Mouse (Mus musculus) heart, adult 2 months (tissue): Measurements from ENCODE around the gene Agpat3. TPM values are rescaled to one million over a fixed set of nuclear protein-coding genes. Genes with fewer than 3 reads are reported as not detected.
"Not testable (repeated sequence)": the region's sequence is repeated elsewhere in the genome, so short reads cannot be mapped to it uniquely, and the experiment has no call there.

Source experiments
- DNase-seq, 2 experiments: peaks; one replicate each; pipeline ENCODE4 v3.0.0; 2021
- H3K27ac ChIP-seq: fragments of 200-600 bp; 2 replicates; pipeline ENCODE4 v1.8.1; 2022
- H3K27me3 ChIP-seq: fragments of 200-500 bp; 2 replicates; pipeline ENCODE4 v1.6.1; 2012; ENCODE audit warnings: mild to moderate bottlenecking, low read length, inconsistent platforms, mixed read lengths; ENCODE audit not compliant: control insufficient read depth, insufficient read depth
- H3K36me3 ChIP-seq: fragments of 200-500 bp; 2 replicates; pipeline ENCODE4 v1.6.1; 2012; ENCODE audit warnings: low read length, inconsistent platforms; ENCODE audit not compliant: control insufficient read depth, insufficient read depth
- H3K4me1 ChIP-seq: fragments of 200-500 bp; 2 replicates; pipeline ENCODE4 v1.6.1; 2011; ENCODE audit warnings: low read length; ENCODE audit not compliant: control insufficient read depth, insufficient read depth
- H3K4me3 ChIP-seq: fragments of 200-600 bp; 2 replicates; pipeline ENCODE4 v1.8.1; 2022
- H3K79me2 ChIP-seq: fragments of 200-500 bp; replicated peaks from 2 replicates; pipeline ENCODE4 v1.6.1; 2012; ENCODE audit warnings: mild to moderate bottlenecking, inconsistent platforms, low read length, moderate library complexity, mixed read lengths; ENCODE audit not compliant: control insufficient read depth, insufficient read depth
- H3K9ac ChIP-seq: fragments of 200-500 bp; 2 replicates; pipeline ENCODE4 v1.6.1; 2012; ENCODE audit warnings: low read depth, mild to moderate bottlenecking, control low read depth, inconsistent platforms, low read length, mixed read lengths
- CTCF ChIP-seq: fragments of 200-600 bp; IDR thresholded peaks from 2 replicates; pipeline ENCODE4 v1.8.1; 2022; ENCODE audit warnings: antibody characterized with exemption, mild to moderate bottlenecking, moderate library complexity
- EP300 ChIP-seq: fragments of 200-500 bp; IDR thresholded peaks from 2 replicates; pipeline ENCODE4 v1.6.1; 2011; ENCODE audit warnings: low read depth, low read length, control low read depth; ENCODE audit not compliant: insufficient read depth
- POLR2A ChIP-seq: fragments of 200-500 bp; IDR thresholded peaks from 2 replicates; pipeline ENCODE4 v1.6.1; 2011; ENCODE audit warnings: mild to moderate bottlenecking, low read depth, low read length, control low read depth; ENCODE audit not compliant: insufficient read depth
- WGBS: fragments of 180-500 bp; shearing (Covaris S2); methylation state at CpG from one replicate; pipeline ENCODE4 v1.1.7; 2018; 5-methylcytosine and 5-hydroxymethylcytosine counted together
- intact Hi-C: fragments of 180-260 bp; cut with DNase I; formaldehyde crosslinking; loops from one replicate; pipeline ENCODE4 v1.15.1; 2025
- polyA plus RNA-seq: library from polyadenylated mRNA; depleted of rRNA; stranded (reverse); fragments of >200 nt; gene quantifications from 2 replicates; pipeline ENCODE4 v1.2.3, GENCODE M21; 2012
- total RNA-seq, 2 experiments: library from RNA; stranded (reverse); gene quantifications; 2 replicates each; pipeline ENCODE4 v1.2.3; 2021

The Agpat3 gene
- total and polyA plus RNA-seq, 3 experiments, result 209 to 286 (median 232) TPM

- H3K9ac ChIP-seq, H3K27ac ChIP-seq, H3K4me3 ChIP-seq, H3K36me3 ChIP-seq, DNase-seq, H3K79me2 ChIP-seq, H3K4me1 ChIP-seq, intact Hi-C loops, H3K27me3 ChIP-seq: not testable (repeated sequence)
- TF ChIP-seq CTCF, result peak; percentile 55
- WGBS, result 92% methylated on average over 3 of the region's 3 CpGs
Observed at GRCm38 (mm10) chr10:78358999-78359398, 6.7 kb upstream of the Agpat3 start.

DNA sequence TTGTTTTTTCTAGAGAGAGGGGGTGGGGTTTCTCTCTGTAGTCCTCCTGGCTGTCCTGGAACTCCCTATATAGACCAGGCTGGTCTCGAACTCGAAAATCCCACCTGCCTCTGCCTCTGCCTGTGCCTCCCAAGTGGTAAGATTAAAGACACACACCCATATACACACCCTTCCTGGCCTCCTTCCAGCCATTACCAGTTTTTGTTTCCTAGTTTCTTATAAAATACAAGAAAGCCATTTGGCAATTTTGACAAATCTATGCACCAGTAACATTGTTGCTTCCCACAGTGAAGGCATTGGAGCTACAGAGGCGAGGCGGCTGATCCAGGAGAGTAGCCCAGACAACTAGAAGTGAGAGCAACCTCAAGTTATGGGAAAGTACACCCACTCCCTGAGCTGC, 6.0 kb upstream of the Agpat3 start:
- Histone ChIP-seq H3K9ac (no peak overlapping the region), H3K36me3 (no peaks in the 10 kb centered on the region), H3K27me3 (no peaks in the 10 kb centered on the region), H3K79me2 (no peaks in the 10 kb centered on the region), H3K27ac (no peak overlapping the region), H3K4me1 (peaks cover 5% of the 10 kb centered on the region; the same call in 1 of the 2 replicates), H3K4me3 (no peak overlapping the region)
- intact Hi-C loops, result no loop called here
- WGBS, result 87% methylated on average over 4 of the region's 4 CpGs
- TF ChIP-seq CTCF (no peak), POLR2A (no peak), EP300 (no peak)
- no peak for DNase-seq

DNA sequence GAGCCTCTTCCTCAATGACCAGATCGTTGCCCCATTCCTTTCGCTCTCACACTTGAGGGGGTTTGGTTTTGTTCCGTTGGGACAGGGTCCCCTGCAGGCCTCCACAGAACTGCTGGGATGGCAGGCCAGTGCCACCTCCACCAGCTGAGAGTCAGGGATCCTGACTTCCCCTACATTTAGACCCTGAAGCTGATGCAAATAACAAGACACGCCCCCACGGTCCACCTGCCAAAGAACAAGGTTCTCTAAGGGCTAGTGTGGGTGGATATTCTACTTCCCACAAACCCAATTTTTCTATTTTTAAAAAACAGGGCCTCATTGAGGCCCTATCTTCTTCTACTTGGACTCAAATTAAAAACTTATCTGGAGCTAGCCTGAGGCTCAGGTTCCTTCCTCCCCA, 5.5 kb upstream of the Agpat3 start:
- 84% methylated on average over 5 of the region's 5 CpGs for WGBS
- TF ChIP-seq CTCF (no peak), EP300 (no peak), POLR2A (no peak)
- Histone ChIP-seq H3K27ac (no peak overlapping the region), H3K36me3 (no peaks in the 10 kb centered on the region), H3K9ac (no peak overlapping the region), H3K79me2 (no peaks in the 10 kb centered on the region), H3K4me3 (no peak overlapping the region), H3K27me3 (no peaks in the 10 kb centered on the region), H3K4me1 (peaks cover 5% of the 10 kb centered on the region; the same call in 1 of the 2 replicates)
- intact Hi-C loops, result no loop called here
- no peak for DNase-seq

DNA sequence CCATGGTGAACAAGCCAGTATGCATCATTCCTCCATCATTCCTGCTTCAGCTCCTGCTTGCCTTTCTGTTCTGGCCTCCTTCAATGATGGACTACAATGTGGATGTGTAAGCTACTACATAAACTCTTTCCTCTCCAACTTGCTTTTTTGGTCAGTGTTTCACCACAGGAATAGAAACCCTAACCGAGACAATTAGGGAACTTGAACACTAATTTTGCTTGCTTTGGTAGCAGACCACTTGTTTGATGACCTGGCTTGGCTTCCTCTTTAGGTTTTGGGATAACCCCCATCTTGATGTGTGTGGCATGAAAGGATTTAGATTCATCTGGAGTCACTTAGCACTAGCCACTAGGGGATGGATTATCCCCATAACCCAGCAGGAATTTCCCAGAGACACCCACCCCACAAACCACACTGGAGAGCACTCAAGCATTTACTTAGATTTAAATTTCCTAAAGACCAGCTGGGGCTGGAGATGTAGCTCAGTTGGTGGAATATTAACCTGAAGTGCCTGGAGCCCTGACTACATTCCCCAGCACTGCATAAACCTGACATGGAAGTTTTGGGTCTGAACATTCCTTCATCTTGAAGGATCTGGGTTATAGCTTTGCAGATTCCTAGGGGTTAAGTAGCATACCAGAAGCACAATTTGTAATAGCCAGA, 3.8 kb upstream of the Agpat3 start:
- Histone ChIP-seq H3K27ac (no peak overlapping the region), H3K4me3 (no peak overlapping the region), H3K4me1 (peaks cover 2% of the 10 kb centered on the region), H3K79me2 (no peaks in the 10 kb centered on the region; the same call in 1 of the 2 replicates), H3K27me3 (no peaks in the 10 kb centered on the region), H3K36me3 (no peaks in the 10 kb centered on the region), H3K9ac (no peak overlapping the region)
- intact Hi-C loops, result no loop called here
- no peak for DNase-seq
- TF ChIP-seq POLR2A (no peak), EP300 (no peak), CTCF (no peak)
- 70% methylated on average over 1 of the region's 1 CpGs for WGBS

DNA sequence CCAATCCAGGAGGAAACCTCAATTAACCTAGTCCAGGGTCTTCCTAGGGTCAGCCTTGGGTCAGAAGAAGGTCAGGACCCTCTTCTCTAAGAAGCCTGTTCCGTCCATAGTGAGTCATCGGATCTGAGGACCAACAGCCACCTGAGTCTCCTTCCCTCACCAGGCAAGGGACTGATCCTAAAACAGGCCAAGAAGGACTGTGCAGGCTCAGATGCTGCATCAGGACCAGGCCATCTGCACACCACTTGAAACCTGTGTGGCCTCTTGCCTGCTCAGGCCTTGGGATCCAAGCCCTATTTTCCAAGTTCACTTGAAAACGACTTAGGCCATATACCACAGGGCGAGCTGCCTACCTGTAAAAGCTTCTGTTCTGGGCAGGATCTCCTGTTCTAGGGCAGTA, 907 bp upstream of the Agpat3 start:
- peak in 1 of 2 experiments; percentile 16 for DNase-seq
- no peak overlapping the region for H3K4me3 ChIP-seq
- H3K79me2 ChIP-seq, result no peaks in the 10 kb centered on the region; the same call in 1 of the 2 replicates
- H3K9ac ChIP-seq, result no peak overlapping the region
- H3K36me3 ChIP-seq, result no peaks in the 10 kb centered on the region
- peaks cover 4% of the 10 kb centered on the region for H3K4me1 ChIP-seq
- TF ChIP-seq EP300 (no peak), CTCF (no peak), POLR2A (no peak)
- H3K27me3 ChIP-seq, result no peaks in the 10 kb centered on the region
- H3K27ac ChIP-seq, result no peak overlapping the region
- 86% methylated on average over 4 of the region's 4 CpGs for WGBS
- intact Hi-C loops, result loop anchor here (5.0 kb wide), 1 partner anchor 34 kb away; no protein-coding TSS in a partner anchor

DNA sequence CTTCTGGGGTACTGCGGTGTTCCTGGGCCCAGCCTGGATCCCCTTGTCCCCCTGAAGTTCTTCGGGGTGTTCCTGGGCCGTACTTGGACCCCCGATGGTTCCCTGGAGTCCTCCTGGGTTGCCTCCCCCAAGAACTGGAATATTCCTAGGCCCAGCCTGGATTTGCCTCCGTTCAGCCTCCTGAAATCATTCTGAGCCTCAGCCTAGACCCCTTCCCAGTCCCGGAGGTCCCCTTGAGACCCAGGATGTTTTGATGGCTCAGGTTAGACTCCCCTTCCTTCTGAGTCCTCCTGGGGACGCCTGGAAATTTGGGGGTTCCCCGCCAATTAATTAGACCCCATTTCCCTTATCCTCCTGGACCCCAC, 359 bp upstream of the Agpat3 start:
- no peaks in the 10 kb centered on the region for H3K27me3 ChIP-seq
- no peaks in the 10 kb centered on the region for H3K36me3 ChIP-seq
- H3K79me2 ChIP-seq, result peaks cover 1% of the 10 kb centered on the region; the same call in 1 of the 2 replicates
- H3K4me3 ChIP-seq, result peak overlapping the region; percentile 65
- DNase-seq, result no peak
- H3K27ac ChIP-seq, result peak overlapping the region; percentile 82
- intact Hi-C loops, result loop anchor here (5.0 kb wide), 1 partner anchor 35 kb away; no protein-coding TSS in a partner anchor
- peaks cover 4% of the 10 kb centered on the region for H3K4me1 ChIP-seq
- no peak for TF ChIP-seq CTCF
- no peak for TF ChIP-seq EP300
- TF ChIP-seq POLR2A, result 0 out of 2 replicates have a peak, but pooled peaks have one; percentile 6
- 30% methylated on average over 8 of the region's 8 CpGs for WGBS
- H3K9ac ChIP-seq, result peak overlapping the region; percentile 90
